Mouse (Mus musculus) lung, postnatal 0 days (tissue): ENCODE measurements around the gene Xk. TPM values are rescaled to one million over a fixed set of nuclear protein-coding genes. Genes with fewer than 3 reads are reported as not detected.

Source experiments
- ATAC-seq: fragments of 200-750 bp; cut with Nextera tagmentation; 2 replicates; pipeline ENCODE4 v1.8.0; 2017; ENCODE audit warnings: moderate library complexity
- DNase-seq: peaks from one replicate; pipeline ENCODE4 v3.0.0-alpha.2; 2016; ENCODE audit warnings: low spot score
- H3K27ac ChIP-seq: fragments of 300-500 bp; sonication (generic); 2 replicates; pipeline ENCODE4 v1.5.1; 2014; ENCODE audit warnings: antibody characterized with exemption, mild to moderate bottlenecking, low read length, mixed read lengths
- H3K27me3 ChIP-seq: fragments of 300-500 bp; sonication (generic); replicated peaks from 2 replicates; pipeline ENCODE4 v1.6.1; 2014; ENCODE audit warnings: low read length, mixed read lengths; ENCODE audit not compliant: insufficient read depth
- H3K36me3 ChIP-seq: fragments of 300-500 bp; sonication (generic); 2 replicates; pipeline ENCODE4 v1.6.1; 2014; ENCODE audit warnings: low read length, mixed read lengths; ENCODE audit not compliant: insufficient read depth
- H3K4me1 ChIP-seq: fragments of 300-500 bp; sonication (generic); 2 replicates; pipeline ENCODE4 v1.6.1; 2014; ENCODE audit warnings: antibody characterized with exemption, low read depth, low read length, mixed read lengths; ENCODE audit not compliant: insufficient read depth
- H3K4me2 ChIP-seq: fragments of 300-500 bp; sonication (generic); replicated peaks from 2 replicates; pipeline ENCODE4 v1.6.1; 2014; ENCODE audit warnings: low read depth, mild to moderate bottlenecking, low read length, moderate library complexity, mixed read lengths
- H3K4me3 ChIP-seq: fragments of 300-500 bp; sonication (generic); 2 replicates; pipeline ENCODE4 v1.5.1; 2014; ENCODE audit warnings: low read depth, low read length
- H3K9ac ChIP-seq: fragments of 300-500 bp; sonication (generic); replicated peaks from 2 replicates; pipeline ENCODE4 v1.6.1; 2014; ENCODE audit warnings: low read depth, mild to moderate bottlenecking
- H3K9me3 ChIP-seq: fragments of 300-500 bp; sonication (generic); 2 replicates; pipeline ENCODE4 v1.6.1; 2016; ENCODE audit warnings: low read length, mixed read lengths
- CTCF ChIP-seq: IDR thresholded peaks from 2 replicates; pipeline ENCODE4 v1.5.1; 2016; ENCODE audit warnings: antibody characterized with exemption, mild to moderate bottlenecking
- EP300 ChIP-seq: IDR thresholded peaks from 2 replicates; pipeline ENCODE4 v1.6.1; 2016; ENCODE audit warnings: antibody characterized with exemption, mild to moderate bottlenecking, control low read depth
- WGBS: fragments of 180-500 bp; shearing (Covaris S2); extraction: QIAGEN DNeasy Blood & Tissue Kit; methylation state at CpG from one replicate; pipeline ENCODE4 v1.1.7; 2014; 5-methylcytosine and 5-hydroxymethylcytosine counted together
- polyA plus RNA-seq: library from polyadenylated mRNA; unstranded; fragments of >200 nt; fragmentation: Nextera tagmentation; extraction: Ambion mirVana; gene quantifications from 2 replicates; pipeline ENCODE4 v1.2.1, GENCODE M21; 2015

Gene Xk
- polyA plus RNA-seq, 1 experiment from 2014 or later, result 1.2 TPM

DNA sequence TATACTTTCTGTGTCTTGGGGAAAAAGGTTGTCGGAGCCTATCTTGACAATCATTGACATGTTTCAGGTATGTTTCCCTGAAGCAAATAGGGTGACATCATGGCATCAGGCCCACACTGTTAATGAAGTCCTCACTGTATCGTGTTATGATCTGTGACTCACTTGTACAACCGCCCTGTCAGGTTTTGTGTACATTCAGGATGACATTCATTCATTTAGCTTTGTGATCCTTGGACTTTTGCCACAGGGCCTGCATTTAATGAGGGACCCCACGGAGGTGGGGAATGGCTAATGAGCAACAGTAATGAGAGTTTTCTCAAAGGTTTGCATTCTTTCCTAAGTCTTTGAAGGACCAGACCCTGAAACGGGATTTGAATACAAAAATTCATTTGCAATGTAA lies 23.6 kb upstream of the Xk start:
- Histone ChIP-seq H3K4me2 (no peak overlapping the region), H3K9me3 (no peaks in the 10 kb centered on the region), H3K27me3 (no peaks in the 10 kb centered on the region), H3K9ac (no peak overlapping the region), H3K4me1 (no peaks in the 10 kb centered on the region), H3K4me3 (no peak overlapping the region), H3K36me3 (no peaks in the 10 kb centered on the region), H3K27ac (no peak overlapping the region)
- no peak for TF ChIP-seq CTCF
- WGBS, result 34% methylated on average over 5 of the region's 5 CpGs
- DNase-seq, result no peak
- ATAC-seq, result no peak

- Histone ChIP-seq H3K4me1 (no peaks in the 10 kb centered on the region), H3K27me3 (no peaks in the 10 kb centered on the region), H3K9me3 (no peaks in the 10 kb centered on the region), H3K9ac (no peak overlapping the region), H3K27ac (no peak overlapping the region), H3K4me2 (no peak overlapping the region), H3K4me3 (no peak overlapping the region), H3K36me3 (no peaks in the 10 kb centered on the region)
- TF ChIP-seq EP300, result no peak
- TF ChIP-seq CTCF, result no peak
- ATAC-seq, result no peak
- no peak for DNase-seq
- 77% methylated on average over 10 of the region's 10 CpGs for WGBS
Measured at GRCm38 (mm10) chrX:9253990-9254389, 18.6 kb upstream of the Xk start.

- Histone ChIP-seq H3K27me3 (no peaks in the 10 kb centered on the region), H3K9me3 (no peaks in the 10 kb centered on the region), H3K4me1 (no peaks in the 10 kb centered on the region), H3K4me3 (no peak overlapping the region), H3K9ac (no peak overlapping the region), H3K27ac (no peak overlapping the region), H3K4me2 (no peak overlapping the region), H3K36me3 (no peaks in the 10 kb centered on the region)
- DNase-seq, result no peak
- 86% methylated on average over 3 of the region's 3 CpGs for WGBS
- no peak for TF ChIP-seq EP300
- TF ChIP-seq CTCF, result no peak
- no peak for ATAC-seq
Measured at GRCm38 (mm10) chrX:9254901-9255300, 17.7 kb upstream of the Xk start.

DNA sequence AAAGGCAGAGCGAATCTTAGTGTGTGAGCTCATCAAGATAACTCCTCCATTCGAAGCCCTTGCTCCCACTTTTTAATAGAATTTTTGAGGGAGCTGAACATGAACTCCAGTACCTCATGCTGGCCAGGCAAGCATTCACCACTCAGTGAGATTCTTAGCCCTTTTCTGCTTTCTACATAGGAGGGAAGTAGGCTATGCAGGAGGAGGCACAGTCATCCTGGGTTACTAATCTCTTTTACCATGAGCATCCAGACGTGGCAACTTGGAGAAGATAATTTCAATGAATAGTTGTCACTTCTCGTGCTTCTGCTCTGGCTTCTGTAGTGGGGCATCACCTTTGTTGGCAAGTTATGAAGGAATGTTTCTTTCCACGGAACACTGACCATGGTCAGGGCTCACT lies 15.8 kb upstream of the Xk start, which contains the start of gene Gm14862:
Gene Gm14862, minus strand, starts transcription at position 134 of the 400 bp plus-strand sequence.
- ATAC-seq, result no peak
- H3K36me3 ChIP-seq, result no peaks in the 10 kb centered on the region
- no peaks in the 10 kb centered on the region for H3K4me1 ChIP-seq
- H3K4me2 ChIP-seq, result no peak within 1 kb of the TSS
- no peak for DNase-seq
- H3K9me3 ChIP-seq, result no peaks in the 10 kb centered on the region
- H3K27me3 ChIP-seq, result no peaks in the 10 kb centered on the region
- no peak for TF ChIP-seq CTCF
- no peak for TF ChIP-seq EP300
- H3K4me3 ChIP-seq, result no peak within 1 kb of the TSS
- no peak within 1 kb of the TSS for H3K27ac ChIP-seq
- no peak within 1 kb of the TSS for H3K9ac ChIP-seq
- 66% methylated on average over 5 of the region's 5 CpGs for WGBS

- no peaks in the 10 kb centered on the region for H3K36me3 ChIP-seq
Measured at GRCm38 (mm10) chrX:9257831-9258230, 14.7 kb upstream of the Xk start.

GRCm38 (mm10) chrX:9259267-9259666 lies 13.3 kb upstream of the Xk start:
- 56% methylated on average over 1 of the region's 1 CpGs for WGBS
- TF ChIP-seq CTCF (no peak), EP300 (no peak)
- H3K4me2 ChIP-seq, result no peak overlapping the region

More at GRCm38 (mm10) chrX:9257831-9258230, 14.7 kb upstream of the Xk start:
- no peaks in the 10 kb centered on the region for H3K27me3 ChIP-seq
- H3K4me1 ChIP-seq, result no peaks in the 10 kb centered on the region
- no peak for ATAC-seq
- H3K4me2 ChIP-seq, result no peak overlapping the region
- TF ChIP-seq CTCF (no peak), EP300 (no peak)
- no peaks in the 10 kb centered on the region for H3K9me3 ChIP-seq
- 67% methylated on average over 7 of the region's 7 CpGs for WGBS
- no peak overlapping the region for H3K27ac ChIP-seq
- DNase-seq, result no peak
- no peak overlapping the region for H3K4me3 ChIP-seq
- no peak overlapping the region for H3K9ac ChIP-seq

GRCm38 (mm10) chrX:9271112-9271511 lies 1.4 kb upstream of the Xk start:
- no peak for ATAC-seq
- Histone ChIP-seq H3K27me3 (no peaks in the 10 kb centered on the region), H3K4me2 (no peak overlapping the region), H3K4me3 (no peak overlapping the region), H3K9ac (no peak overlapping the region), H3K36me3 (no peaks in the 10 kb centered on the region), H3K9me3 (no peaks in the 10 kb centered on the region), H3K4me1 (no peaks in the 10 kb centered on the region), H3K27ac (no peak overlapping the region)
- TF ChIP-seq CTCF (no peak), EP300 (no peak)
- WGBS, result 60% methylated on average over 3 of the region's 3 CpGs
- no peak for DNase-seq

More at GRCm38 (mm10) chrX:9259267-9259666, 13.3 kb upstream of the Xk start:
- Histone ChIP-seq H3K9me3 (no peaks in the 10 kb centered on the region), H3K36me3 (no peaks in the 10 kb centered on the region), H3K27ac (no peak overlapping the region), H3K27me3 (no peaks in the 10 kb centered on the region), H3K4me1 (no peaks in the 10 kb centered on the region), H3K4me3 (no peak overlapping the region), H3K9ac (no peak overlapping the region)
- no peak for DNase-seq
- no peak for ATAC-seq
